Mouse (Mus musculus) forebrain, postnatal 0 days (tissue): ENCODE measurements at regions not wholly inside any gene's neighbourhood (a gene's known extent, or its start where the extent isn't known, plus 50 kb on each side); places are given as distances from the start of the nearest gene placed in this dataset.

Source experiments
- ATAC-seq: fragments of 200-750 bp; cut with Nextera tagmentation; 2 replicates; pipeline ENCODE4 v1.8.0; 2017; ENCODE audit warnings: mild to moderate bottlenecking, moderate library complexity
- DNase-seq: peaks from one replicate; pipeline ENCODE4 v3.0.0-alpha.2; 2015
- H3K27ac ChIP-seq: fragments of 300-500 bp; sonication (generic); 2 replicates; pipeline ENCODE4 v1.5.1; 2014; ENCODE audit warnings: low read depth, mild to moderate bottlenecking, antibody characterized with exemption, low read length, moderate library complexity, mixed read lengths
- H3K27me3 ChIP-seq: fragments of 300-500 bp; sonication (generic); 2 replicates; pipeline ENCODE4 v1.6.1; 2014; ENCODE audit warnings: mild to moderate bottlenecking, low read length, mixed read lengths; ENCODE audit not compliant: insufficient read depth
- H3K36me3 ChIP-seq: fragments of 300-500 bp; sonication (generic); 2 replicates; pipeline ENCODE4 v1.6.1; 2014; ENCODE audit warnings: mild to moderate bottlenecking, moderate library complexity; ENCODE audit not compliant: insufficient read depth
- H3K4me1 ChIP-seq: fragments of 300-500 bp; sonication (generic); 2 replicates; pipeline ENCODE4 v1.6.1; 2014; ENCODE audit warnings: antibody characterized with exemption; ENCODE audit not compliant: insufficient read depth
- H3K4me2 ChIP-seq: fragments of 300-500 bp; sonication (generic); 2 replicates; pipeline ENCODE4 v1.6.1; 2014; ENCODE audit warnings: low read depth, mild to moderate bottlenecking, moderate library complexity
- H3K4me3 ChIP-seq: fragments of 300-500 bp; sonication (generic); 2 replicates; pipeline ENCODE4 v1.5.1; 2014; ENCODE audit warnings: low read depth, low read length, mixed read lengths
- H3K9ac ChIP-seq: fragments of 300-500 bp; sonication (generic); 2 replicates; pipeline ENCODE4 v1.6.1; 2014; ENCODE audit warnings: mild to moderate bottlenecking
- H3K9me3 ChIP-seq: fragments of 300-500 bp; sonication (generic); 2 replicates; pipeline ENCODE4 v1.6.1; 2016; ENCODE audit warnings: low read length
- CTCF ChIP-seq: sonication (generic); IDR thresholded peaks from 2 replicates; pipeline ENCODE4 v1.5.1; 2016; ENCODE audit warnings: antibody characterized with exemption, control low read depth, low read depth
- WGBS: fragments of 180-500 bp; shearing (Covaris S2); extraction: QIAGEN DNeasy Blood & Tissue Kit; methylation state at CpG from one replicate; pipeline ENCODE4 v1.1.7; 2014; 5-methylcytosine and 5-hydroxymethylcytosine counted together

DNA sequence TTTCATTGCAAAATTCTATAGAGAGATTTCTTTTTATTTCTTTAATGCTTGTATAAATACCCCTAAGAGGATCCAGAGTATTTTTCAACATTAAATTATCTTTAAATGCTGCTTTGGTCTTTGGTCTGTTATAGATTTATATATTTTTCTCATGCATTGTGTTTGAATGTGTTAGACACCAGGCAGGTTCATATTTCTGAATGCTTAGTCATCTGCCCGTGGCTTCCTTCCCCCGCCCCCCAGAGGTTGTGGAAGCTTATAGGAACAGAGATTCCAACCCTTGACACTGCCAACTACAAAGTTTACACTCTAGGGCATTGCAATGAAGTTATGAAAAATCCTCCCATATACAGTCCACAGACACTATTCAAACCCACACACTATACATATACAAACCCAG lies 1066.6 kb downstream of the Efnb2 start:
- Histone ChIP-seq H3K4me2 (no peak overlapping the region), H3K27me3 (no peaks in the 10 kb centered on the region), H3K4me1 (no peaks in the 10 kb centered on the region), H3K9ac (no peak overlapping the region), H3K9me3 (no peaks in the 10 kb centered on the region), H3K36me3 (no peaks in the 10 kb centered on the region), H3K4me3 (no peak overlapping the region), H3K27ac (no peak overlapping the region)
- no peak for TF ChIP-seq CTCF
- ATAC-seq (no peak), DNase-seq (no peak)
- WGBS, result 92% methylated on average over 2 of the region's 2 CpGs

GRCm38 (mm10) chr8:7575641-7576040 lies 1085.4 kb downstream of the Efnb2 start:
- Histone ChIP-seq H3K36me3 (no peaks in the 10 kb centered on the region), H3K4me1 (no peaks in the 10 kb centered on the region), H3K9me3 (no peaks in the 10 kb centered on the region), H3K9ac (no peak overlapping the region), H3K27me3 (no peaks in the 10 kb centered on the region), H3K27ac (no peak overlapping the region), H3K4me2 (no peak overlapping the region), H3K4me3 (no peak overlapping the region)
- ATAC-seq, result no peak
- no peak for TF ChIP-seq CTCF
- WGBS, result 10% methylated on average over 3 of the region's 3 CpGs
- DNase-seq, result peak; percentile 14

DNA sequence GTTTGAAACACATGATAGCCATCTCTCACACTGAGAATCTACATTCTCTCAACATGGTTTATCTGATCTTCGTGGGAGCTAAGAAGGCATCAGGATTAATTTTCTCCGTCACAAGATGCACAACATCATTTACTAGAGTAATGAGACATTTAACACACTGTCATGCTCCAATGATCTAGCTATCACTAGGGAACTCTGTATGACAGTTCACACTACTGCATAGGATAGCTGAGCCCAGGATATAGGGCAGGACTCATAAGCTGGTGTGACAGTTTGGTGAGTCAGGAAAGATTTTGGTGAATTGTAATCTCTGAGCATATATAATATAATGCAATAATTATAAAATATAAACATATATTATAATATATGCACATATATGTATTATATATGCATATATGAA lies 1100.4 kb downstream of the Efnb2 start:
- DNase-seq, result no peak

GRCm38 (mm10) chr8:7554756-7555155 lies 1106.3 kb downstream of the Efnb2 start:
- Histone ChIP-seq H3K27ac (no peak overlapping the region), H3K4me3 (no peak overlapping the region), H3K9me3 (no peaks in the 10 kb centered on the region), H3K27me3 (no peaks in the 10 kb centered on the region), H3K4me1 (no peaks in the 10 kb centered on the region), H3K9ac (no peak overlapping the region), H3K36me3 (no peaks in the 10 kb centered on the region), H3K4me2 (no peak overlapping the region)
- ATAC-seq (no peak), DNase-seq (no peak)
- TF ChIP-seq CTCF, result no peak
- 84% methylated on average over 3 of the region's 3 CpGs for WGBS

More for the DNA sequence above, 1100.4 kb downstream of the Efnb2 start:
- TF ChIP-seq CTCF, result no peak
- Histone ChIP-seq H3K9ac (no peak overlapping the region), H3K27ac (no peak overlapping the region), H3K4me3 (no peak overlapping the region), H3K4me2 (no peak overlapping the region), H3K36me3 (no peaks in the 10 kb centered on the region), H3K9me3 (no peaks in the 10 kb centered on the region), H3K4me1 (no peaks in the 10 kb centered on the region), H3K27me3 (no peaks in the 10 kb centered on the region)
- WGBS, result 72% methylated on average over 2 of the region's 2 CpGs
- ATAC-seq, result no peak
